Mouse (Mus musculus) heart, adult 2 months (tissue): ENCODE measurements around the gene Gm49486. TPM values are rescaled to one million over a fixed set of nuclear protein-coding genes. Genes with fewer than 3 reads are reported as not detected.

Experiments used
- DNase-seq, 2 experiments: peaks; one replicate each; pipeline ENCODE4 v3.0.0; 2021
- H3K27ac ChIP-seq: fragments of 200-600 bp; 2 replicates; pipeline ENCODE4 v1.8.1; 2022
- H3K27me3 ChIP-seq: fragments of 200-500 bp; 2 replicates; pipeline ENCODE4 v1.6.1; 2012; ENCODE audit warnings: mild to moderate bottlenecking, low read length, inconsistent platforms, mixed read lengths; ENCODE audit not compliant: control insufficient read depth, insufficient read depth
- H3K36me3 ChIP-seq: fragments of 200-500 bp; 2 replicates; pipeline ENCODE4 v1.6.1; 2012; ENCODE audit warnings: low read length, inconsistent platforms; ENCODE audit not compliant: control insufficient read depth, insufficient read depth
- H3K4me1 ChIP-seq: fragments of 200-500 bp; 2 replicates; pipeline ENCODE4 v1.6.1; 2011; ENCODE audit warnings: low read length; ENCODE audit not compliant: control insufficient read depth, insufficient read depth
- H3K4me3 ChIP-seq: fragments of 200-600 bp; 2 replicates; pipeline ENCODE4 v1.8.1; 2022
- H3K79me2 ChIP-seq: fragments of 200-500 bp; replicated peaks from 2 replicates; pipeline ENCODE4 v1.6.1; 2012; ENCODE audit warnings: mild to moderate bottlenecking, inconsistent platforms, low read length, moderate library complexity, mixed read lengths; ENCODE audit not compliant: control insufficient read depth, insufficient read depth
- H3K9ac ChIP-seq: fragments of 200-500 bp; 2 replicates; pipeline ENCODE4 v1.6.1; 2012; ENCODE audit warnings: low read depth, mild to moderate bottlenecking, control low read depth, inconsistent platforms, low read length, mixed read lengths
- CTCF ChIP-seq: fragments of 200-600 bp; IDR thresholded peaks from 2 replicates; pipeline ENCODE4 v1.8.1; 2022; ENCODE audit warnings: antibody characterized with exemption, mild to moderate bottlenecking, moderate library complexity
- EP300 ChIP-seq: fragments of 200-500 bp; IDR thresholded peaks from 2 replicates; pipeline ENCODE4 v1.6.1; 2011; ENCODE audit warnings: low read depth, low read length, control low read depth; ENCODE audit not compliant: insufficient read depth
- POLR2A ChIP-seq: fragments of 200-500 bp; IDR thresholded peaks from 2 replicates; pipeline ENCODE4 v1.6.1; 2011; ENCODE audit warnings: mild to moderate bottlenecking, low read depth, low read length, control low read depth; ENCODE audit not compliant: insufficient read depth
- WGBS: fragments of 180-500 bp; shearing (Covaris S2); methylation state at CpG from one replicate; pipeline ENCODE4 v1.1.7; 2018; 5-methylcytosine and 5-hydroxymethylcytosine counted together
- intact Hi-C: fragments of 180-260 bp; cut with DNase I; formaldehyde crosslinking; loops from one replicate; pipeline ENCODE4 v1.15.1; 2025
- polyA plus RNA-seq: library from polyadenylated mRNA; depleted of rRNA; stranded (reverse); fragments of >200 nt; gene quantifications from 2 replicates; pipeline ENCODE4 v1.2.3, GENCODE M21; 2012
- total RNA-seq, 2 experiments: library from RNA; stranded (reverse); gene quantifications; 2 replicates each; pipeline ENCODE4 v1.2.3; 2021

Gene Gm49486
- total and polyA plus RNA-seq, 3 experiments = 0.39 to 1.4 (median 0.61) TPM

GRCm38 (mm10) chr15:79265384-79265783 is 36.2 kb downstream of the Gm49486 start:
- Histone ChIP-seq H3K9ac (no peak overlapping the region), H3K27me3 (peaks cover 5% of the 10 kb centered on the region; the same call in 1 of the 2 replicates), H3K79me2 (no peaks in the 10 kb centered on the region), H3K4me1 (peaks cover under 1% of the 10 kb centered on the region), H3K27ac (no peak overlapping the region), H3K36me3 (no peaks in the 10 kb centered on the region), H3K4me3 (no peak overlapping the region)
- DNase-seq = no peak
- no peak for TF ChIP-seq POLR2A
- no peak for TF ChIP-seq CTCF
- no peak for TF ChIP-seq EP300
- intact Hi-C loops = no loop called here
- WGBS = 69% methylated on average over 4 of the region's 4 CpGs

GRCm38 (mm10) chr15:79268521-79268920 is 39.3 kb downstream of the Gm49486 start:
- Histone ChIP-seq H3K36me3 (no peaks in the 10 kb centered on the region), H3K27ac (no peak overlapping the region), H3K9ac (no peak overlapping the region), H3K79me2 (no peaks in the 10 kb centered on the region), H3K4me1 (peaks cover 6% of the 10 kb centered on the region), H3K27me3 (no peaks in the 10 kb centered on the region), H3K4me3 (no peak overlapping the region)
- WGBS = 6% methylated on average over 1 of the region's 1 CpGs
- intact Hi-C loops = no loop called here
- no peak for DNase-seq
- no peak for TF ChIP-seq EP300
- no peak for TF ChIP-seq POLR2A
- TF ChIP-seq CTCF = no peak

- WGBS = 1% methylated on average over 33 of the region's 33 CpGs
- H3K36me3 ChIP-seq = no peaks in the 10 kb centered on the region
- H3K79me2 ChIP-seq = no peaks in the 10 kb centered on the region
- peak overlapping the region; percentile 26 for H3K9ac ChIP-seq
- TF ChIP-seq CTCF = no peak
- TF ChIP-seq EP300 = no peak
- TF ChIP-seq POLR2A = no peak
- no peaks in the 10 kb centered on the region for H3K27me3 ChIP-seq
- DNase-seq = peak; percentile 83 to 87
- peak overlapping the region; percentile 29 for H3K4me3 ChIP-seq
- no peak overlapping the region for H3K27ac ChIP-seq
- H3K4me1 ChIP-seq = peaks cover 6% of the 10 kb centered on the region
- intact Hi-C loops = no loop called here
Measured at GRCm38 (mm10) chr15:79270317-79271123, 41.3 kb downstream of the Gm49486 start.

- no peaks in the 10 kb centered on the region for H3K27me3 ChIP-seq
- peak; percentile 83 for TF ChIP-seq CTCF
- TF ChIP-seq EP300 = no peak
- no peaks in the 10 kb centered on the region for H3K79me2 ChIP-seq
- WGBS = 16% methylated on average over 17 of the region's 17 CpGs
- no peak overlapping the region for H3K9ac ChIP-seq
- intact Hi-C loops = no loop called here
- H3K4me3 ChIP-seq = peak overlapping the region; percentile 29; the same call in 1 of the 2 replicates
- DNase-seq = peak; percentile 27 to 61
- no peaks in the 10 kb centered on the region for H3K36me3 ChIP-seq
- peaks cover 6% of the 10 kb centered on the region for H3K4me1 ChIP-seq
- no peak overlapping the region for H3K27ac ChIP-seq
Measured at GRCm38 (mm10) chr15:79271124-79271746, 42.0 kb downstream of the Gm49486 start.

GRCm38 (mm10) chr15:79273020-79273419 is 43.8 kb downstream of the Gm49486 start:
- H3K4me3 ChIP-seq = no peak overlapping the region
- no peaks in the 10 kb centered on the region for H3K79me2 ChIP-seq
- no peak overlapping the region for H3K9ac ChIP-seq
- intact Hi-C loops = no loop called here
- WGBS = 59% methylated on average over 10 of the region's 10 CpGs
- TF ChIP-seq CTCF (no peak), POLR2A (no peak), EP300 (no peak)
- H3K27me3 ChIP-seq = no peaks in the 10 kb centered on the region
- no peaks in the 10 kb centered on the region for H3K36me3 ChIP-seq
- no peak overlapping the region for H3K27ac ChIP-seq
- no peak for DNase-seq
- peaks cover 6% of the 10 kb centered on the region for H3K4me1 ChIP-seq

- 50% methylated on average over 10 of the region's 10 CpGs for WGBS
- H3K4me3 ChIP-seq = no peak overlapping the region
- no peak for DNase-seq
- H3K27me3 ChIP-seq = no peaks in the 10 kb centered on the region
- intact Hi-C loops = no loop called here
- H3K4me1 ChIP-seq = no peaks in the 10 kb centered on the region
- H3K79me2 ChIP-seq = no peaks in the 10 kb centered on the region
- no peak for TF ChIP-seq CTCF
- TF ChIP-seq POLR2A = no peak
- TF ChIP-seq EP300 = no peak
- H3K27ac ChIP-seq = no peak overlapping the region
- no peaks in the 10 kb centered on the region for H3K36me3 ChIP-seq
- no peak overlapping the region for H3K9ac ChIP-seq
Measured at GRCm38 (mm10) chr15:79277728-79278127, 48.5 kb downstream of the Gm49486 start.
